Mouse (Mus musculus) spleen, adult 12 weeks (tissue): Measurements from ENCODE around the gene Nadk.
"Not testable (repeated sequence)": the region's sequence is repeated elsewhere in the genome, so short reads cannot be mapped to it uniquely, and the experiment has no call there.

Experiments used
- DNase-seq: peaks from one replicate; pipeline ENCODE4 v3.0.0; 2022; ENCODE audit warnings: low spot score

The Nadk gene

DNA sequence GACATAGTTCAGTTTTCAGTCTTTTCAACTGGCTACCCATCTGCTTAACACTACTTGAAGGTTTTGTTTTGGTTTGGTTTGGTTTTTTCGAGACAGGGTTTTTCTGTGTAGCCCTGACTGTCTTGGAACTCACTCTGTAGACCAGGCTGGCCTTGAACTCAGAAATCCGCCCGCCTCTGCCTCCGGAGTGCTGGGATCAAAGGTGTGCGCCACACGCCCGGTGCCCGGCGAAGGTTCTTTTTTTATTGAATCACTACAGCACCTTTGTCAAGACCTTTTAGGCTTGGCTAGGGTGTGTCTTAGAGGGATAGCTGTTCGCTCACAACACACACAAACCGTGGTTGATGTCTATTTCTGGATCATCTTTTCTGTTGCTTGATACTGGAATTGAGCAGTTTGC is 8.1 kb downstream of the Nadk start:
- not testable (repeated sequence) for DNase-seq

DNA sequence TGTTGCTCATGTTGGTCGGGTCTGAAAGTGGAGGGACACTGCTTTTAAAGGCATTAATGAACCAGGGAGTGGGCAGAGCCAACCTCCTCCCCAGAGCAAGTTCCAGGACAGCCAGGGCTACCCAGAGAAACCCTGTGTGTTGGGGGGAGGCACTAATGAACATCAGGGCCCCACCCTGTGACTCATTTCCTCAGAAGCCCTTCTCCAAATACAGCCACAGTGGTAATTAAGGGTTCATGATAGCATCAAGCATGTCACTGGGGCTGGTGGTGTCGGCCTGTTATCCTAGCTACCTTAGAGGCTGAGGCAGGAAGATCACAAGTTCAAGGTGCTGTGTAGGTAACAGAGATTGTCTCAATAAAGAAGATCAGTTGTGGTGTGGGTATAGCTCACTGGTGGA is 9.3 kb downstream of the Nadk start:
- DNase-seq, result no peak

DNA sequence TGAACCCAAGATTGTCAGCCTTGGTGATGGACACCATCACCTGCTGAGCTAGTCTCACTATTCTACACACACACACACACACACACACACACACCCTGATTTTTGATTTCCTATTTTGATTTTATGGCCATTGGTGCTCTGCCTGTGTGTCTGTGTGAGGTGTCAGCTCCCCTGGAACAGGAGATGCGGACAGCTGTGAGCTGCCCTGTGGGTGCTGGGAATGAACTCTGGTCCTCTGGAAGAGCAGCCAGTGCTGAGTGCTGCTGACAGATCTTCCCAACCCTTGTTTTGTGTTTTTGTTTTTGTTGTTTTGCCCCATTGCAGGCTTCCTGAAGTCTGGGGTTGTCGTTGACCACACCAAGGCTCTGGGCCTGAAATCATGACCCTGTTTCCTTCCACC is 11.0 kb downstream of the Nadk start:
- DNase-seq, result no peak

DNA sequence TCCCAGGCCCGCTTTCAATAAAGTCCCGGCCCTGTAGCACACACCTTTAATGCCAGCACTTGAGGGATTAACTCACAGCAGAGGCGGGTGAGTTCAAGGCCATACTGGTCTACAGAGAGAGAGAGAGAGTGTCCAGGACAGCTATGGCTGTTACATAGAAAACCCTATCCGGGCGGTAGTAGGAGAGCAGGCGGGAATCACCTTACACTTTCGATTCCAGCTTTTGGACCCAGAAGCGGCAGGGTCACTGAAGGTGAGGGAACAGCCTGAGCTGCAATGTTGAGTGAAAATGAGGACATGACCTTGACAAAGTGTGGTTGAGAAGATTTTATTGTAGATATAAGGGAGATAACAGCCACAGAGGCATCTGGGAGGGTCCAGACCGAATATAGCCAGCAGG is 11.7 kb downstream of the Nadk start:
- no peak for DNase-seq

DNA sequence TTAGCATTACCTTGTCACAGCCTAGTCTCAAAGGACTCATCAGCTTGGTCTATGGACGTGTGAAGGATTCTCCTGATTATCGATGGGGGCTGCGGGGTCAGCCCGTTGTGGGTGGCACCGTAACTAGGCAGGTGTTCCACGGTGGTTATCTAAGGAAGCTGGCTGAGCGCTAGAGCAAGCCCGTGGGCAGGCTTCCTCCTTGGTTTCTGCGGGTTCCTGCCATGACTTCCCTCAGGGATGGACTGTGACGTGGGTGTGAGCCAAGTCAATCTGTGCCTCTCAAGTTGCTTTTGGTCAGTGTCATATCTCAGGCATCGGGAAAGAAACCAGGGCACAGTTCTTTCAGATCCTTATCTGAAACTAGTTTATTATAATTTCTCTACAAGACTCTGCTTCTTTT is 12.8 kb downstream of the Nadk start:
- no peak for DNase-seq

DNA sequence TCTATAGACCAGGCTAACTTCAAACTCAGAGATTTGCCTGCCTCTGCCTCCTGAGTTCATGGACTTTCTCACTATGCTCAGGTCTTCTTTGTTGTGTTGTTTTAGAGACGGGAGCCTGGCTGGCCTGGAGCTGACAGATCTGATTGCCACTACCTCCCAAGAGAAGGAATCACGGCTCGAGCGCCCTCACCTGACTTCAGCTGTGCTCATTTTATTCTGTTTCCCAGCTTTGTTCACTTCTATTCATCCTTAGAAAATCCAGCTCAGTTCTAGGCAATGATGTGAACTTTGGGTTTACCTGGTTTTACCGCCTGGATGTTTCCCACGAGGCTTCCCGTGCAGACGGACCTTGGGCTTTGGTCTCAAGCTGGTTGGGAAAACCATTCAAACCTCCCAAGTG is 13.3 kb downstream of the Nadk start:
- no peak for DNase-seq

DNA sequence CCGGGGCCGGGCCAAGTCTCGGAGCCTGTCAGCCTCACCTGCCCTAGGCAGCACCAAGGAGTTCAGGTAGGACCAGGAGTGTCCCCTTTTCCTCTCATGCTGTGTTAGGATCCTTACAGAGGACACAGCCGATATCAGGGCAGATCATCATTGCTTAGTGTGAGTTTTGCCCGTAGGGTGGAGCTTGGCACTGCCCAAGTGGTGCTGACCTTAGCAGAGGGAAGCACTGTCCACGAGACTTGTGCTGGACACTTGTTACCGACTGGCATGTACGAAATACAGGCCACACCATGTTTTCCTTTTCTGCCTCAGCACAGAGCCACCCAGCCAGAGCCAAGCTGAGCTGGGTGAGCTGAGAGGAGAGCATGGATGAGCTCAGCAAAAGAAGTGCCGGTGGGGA is 15.0 kb downstream of the Nadk start:
- no peak for DNase-seq

DNA sequence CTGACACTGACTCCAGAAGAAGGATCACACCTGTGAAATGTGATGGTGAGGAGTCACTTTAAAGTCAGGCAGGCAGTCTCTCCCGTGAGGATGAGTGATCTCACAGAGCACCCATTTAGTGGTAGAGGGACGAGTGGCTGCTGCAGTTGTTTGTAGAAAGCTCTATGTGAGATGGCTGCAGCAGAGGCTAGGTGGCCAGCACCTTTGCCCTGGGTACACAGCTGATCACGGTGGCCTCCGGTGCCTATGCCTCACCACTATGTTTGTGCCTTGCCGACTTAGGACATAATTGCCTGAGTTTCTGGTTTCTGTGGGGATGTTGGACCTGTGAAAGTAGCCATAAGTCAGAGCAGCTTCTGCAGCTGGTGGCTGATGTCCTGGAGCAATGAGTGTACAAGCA is 15.6 kb downstream of the Nadk start:
- DNase-seq, result no peak

DNA sequence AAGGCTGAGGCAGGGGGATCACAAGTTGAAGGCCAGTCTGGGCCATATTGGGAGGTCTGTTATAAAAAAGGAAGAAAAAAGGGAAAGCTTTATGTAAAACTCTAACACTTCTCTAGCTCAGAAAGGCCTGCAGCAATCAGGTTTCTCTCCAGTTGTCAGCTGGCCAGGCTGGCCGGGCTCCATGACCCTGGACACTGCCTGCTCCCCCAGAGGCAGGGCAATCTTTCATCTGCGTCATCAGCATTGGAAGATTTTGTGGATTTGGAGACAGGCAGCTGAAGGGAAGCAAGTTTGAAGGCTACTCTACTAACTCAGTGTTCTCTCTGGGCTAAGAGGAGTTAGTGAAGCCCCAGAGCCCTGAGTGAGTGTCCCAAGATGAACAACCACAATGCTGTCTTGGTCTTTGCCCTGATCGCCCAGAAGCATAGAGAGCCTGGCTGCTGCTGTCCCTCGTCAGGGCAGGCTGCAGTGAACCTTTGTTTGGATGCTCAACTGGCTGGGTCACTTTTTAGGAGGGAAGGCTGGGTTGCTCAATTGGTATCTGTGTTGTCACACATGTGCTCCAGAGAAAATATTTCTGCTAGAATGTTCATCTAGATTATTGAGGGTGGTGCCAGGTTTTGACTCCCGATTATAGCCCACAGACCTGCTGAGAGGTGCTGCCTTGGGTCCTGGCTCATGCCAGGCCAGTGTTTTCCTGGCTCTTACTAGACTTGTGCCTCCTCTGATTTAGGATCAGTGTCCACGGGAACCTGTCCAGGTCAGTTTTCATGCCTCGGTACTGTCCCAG is 16.4 kb downstream of the Nadk start:
- no peak for DNase-seq

DNA sequence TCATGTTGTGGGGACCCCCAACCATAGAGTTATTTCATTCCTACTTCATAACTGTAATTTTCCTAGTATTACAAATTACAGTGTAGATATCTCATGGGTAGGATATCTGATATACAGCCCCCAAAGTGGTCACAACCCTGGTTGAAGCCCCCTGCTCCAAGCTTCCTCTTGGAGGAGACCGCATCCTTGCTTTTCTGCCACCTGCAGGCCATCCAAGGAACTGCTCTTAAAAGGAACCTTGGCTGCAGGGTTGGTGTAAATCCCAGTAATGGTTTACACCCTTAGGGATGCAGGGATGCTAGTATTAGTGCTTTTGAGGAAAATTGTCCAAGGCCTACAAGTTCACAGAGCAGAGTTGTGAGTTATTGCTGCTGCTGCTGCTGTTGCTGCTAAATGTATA is 18.2 kb downstream of the Nadk start:
- DNase-seq, result no peak

DNA sequence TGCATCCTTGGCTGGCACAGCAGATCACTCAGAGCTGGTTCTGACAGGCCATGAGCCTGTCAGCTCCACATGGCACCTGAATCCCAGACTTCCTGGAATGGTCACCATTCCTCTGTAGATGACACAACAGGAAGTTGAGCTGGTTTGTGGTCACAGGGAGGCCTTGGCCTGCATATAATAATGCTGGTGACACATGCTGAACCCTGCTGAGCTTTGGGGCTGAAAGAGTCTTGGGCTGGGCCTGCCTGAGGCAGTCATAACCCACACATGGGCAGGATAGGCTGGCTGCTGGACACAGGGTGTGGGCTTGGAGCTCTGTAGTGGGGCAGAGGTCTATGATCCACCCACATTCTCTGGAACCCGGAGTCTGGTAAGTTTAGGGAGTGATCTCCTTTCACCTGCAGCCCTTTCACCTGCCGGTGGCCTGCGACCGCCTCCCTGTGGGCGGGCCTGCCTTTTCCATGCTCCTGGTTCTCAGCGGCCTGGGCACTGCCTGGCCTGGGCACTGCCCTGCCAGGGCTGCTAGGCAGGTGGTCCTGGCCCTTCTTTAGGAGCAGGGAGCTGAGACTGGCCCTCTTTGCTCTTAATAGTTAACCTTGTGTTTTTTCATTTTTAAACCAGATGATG is 20.2 kb downstream of the Nadk start:
- no peak for DNase-seq

DNA sequence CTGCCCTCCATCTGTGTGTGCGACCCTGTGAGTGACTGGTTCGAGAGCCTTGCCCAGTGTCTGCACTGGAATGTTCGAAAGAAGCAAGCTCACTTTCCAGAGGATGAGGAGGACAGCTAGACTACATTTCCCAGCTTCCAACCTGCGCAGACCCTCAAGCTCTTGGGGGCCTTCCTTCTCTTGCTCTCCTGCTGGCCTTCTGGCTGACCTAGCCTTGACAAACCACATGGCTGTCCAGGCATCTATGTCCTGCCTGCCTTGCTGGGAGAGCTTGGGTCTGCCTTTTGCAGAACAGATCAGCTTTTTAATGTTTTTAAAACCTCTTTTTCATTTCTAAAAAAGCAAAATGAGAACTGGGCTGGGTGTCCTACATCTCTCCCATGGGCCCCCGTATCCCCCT is 27.2 kb downstream of the Nadk start:
- no peak for DNase-seq

DNA sequence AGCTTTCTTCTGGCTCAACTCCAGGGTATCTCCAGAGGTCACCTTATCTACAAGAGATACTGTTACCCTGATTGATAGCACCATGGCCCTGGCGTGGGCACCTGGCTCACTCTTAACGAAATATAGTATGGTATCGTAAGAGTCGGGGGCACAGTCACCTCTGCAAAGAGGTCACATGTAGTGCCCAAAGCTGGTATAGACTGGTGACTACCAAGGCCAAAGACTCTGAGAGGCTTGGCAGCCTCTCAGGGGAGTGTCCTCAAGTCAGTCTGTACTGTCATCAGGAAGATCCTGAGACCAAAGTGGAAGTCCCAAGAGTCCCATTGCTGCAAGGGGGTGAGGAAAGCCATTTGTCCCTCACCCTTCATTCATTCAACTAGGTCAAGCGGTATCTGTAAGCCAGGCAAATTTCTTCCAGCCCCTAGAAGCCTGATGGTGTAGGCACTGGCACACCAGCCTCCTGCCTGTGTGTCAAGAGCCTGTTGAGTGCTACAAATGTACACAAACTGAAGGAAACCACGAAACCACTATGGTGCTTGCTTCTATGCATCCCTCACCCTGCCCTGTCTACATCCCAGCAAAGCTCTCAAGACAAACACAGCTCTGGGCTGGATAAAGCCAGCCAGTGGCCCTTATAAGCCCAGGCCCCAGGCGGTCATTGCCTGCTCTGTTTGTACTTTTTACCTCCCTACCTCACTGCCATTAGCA is 29.0 kb downstream of the Nadk start:
- DNase-seq, result no peak

DNA sequence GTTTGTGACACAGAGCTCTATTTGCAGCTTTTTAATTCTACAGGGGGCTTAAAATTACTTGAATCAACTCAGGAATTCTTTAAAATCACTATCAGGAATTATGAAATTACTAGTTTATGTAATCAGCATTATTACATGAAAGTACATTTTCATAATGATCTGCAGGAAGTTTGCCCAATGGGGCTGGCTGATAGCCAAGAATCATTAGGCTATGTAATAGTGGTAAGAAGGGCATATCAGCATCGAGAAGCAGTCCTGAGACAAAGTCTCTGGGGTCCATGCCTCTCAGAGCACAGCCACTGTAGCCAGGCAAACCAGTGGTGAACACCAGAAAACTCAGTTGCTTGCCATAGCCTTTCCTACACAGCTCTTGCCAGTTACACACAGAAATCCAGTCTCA is 31.6 kb downstream of the Nadk start:
- DNase-seq, result no peak

DNA sequence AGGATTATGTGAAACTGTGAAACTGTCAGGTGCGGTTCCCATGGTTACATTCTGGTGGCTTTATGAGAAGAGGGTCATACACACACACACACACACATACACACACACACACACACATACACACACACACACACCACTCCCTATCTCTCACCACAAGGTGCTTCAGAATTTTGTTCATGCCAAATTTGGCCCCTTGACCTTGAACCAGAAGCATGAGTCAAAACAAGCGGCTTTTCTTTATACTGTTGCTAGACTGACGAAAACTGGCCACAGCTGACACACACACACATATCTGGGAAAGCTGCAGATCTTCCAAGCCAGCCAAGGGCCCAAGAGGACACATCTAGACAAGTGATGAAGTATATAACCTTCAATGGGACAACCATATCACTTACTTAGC is 33.6 kb downstream of the Nadk start:
- DNase-seq, result no peak

DNA sequence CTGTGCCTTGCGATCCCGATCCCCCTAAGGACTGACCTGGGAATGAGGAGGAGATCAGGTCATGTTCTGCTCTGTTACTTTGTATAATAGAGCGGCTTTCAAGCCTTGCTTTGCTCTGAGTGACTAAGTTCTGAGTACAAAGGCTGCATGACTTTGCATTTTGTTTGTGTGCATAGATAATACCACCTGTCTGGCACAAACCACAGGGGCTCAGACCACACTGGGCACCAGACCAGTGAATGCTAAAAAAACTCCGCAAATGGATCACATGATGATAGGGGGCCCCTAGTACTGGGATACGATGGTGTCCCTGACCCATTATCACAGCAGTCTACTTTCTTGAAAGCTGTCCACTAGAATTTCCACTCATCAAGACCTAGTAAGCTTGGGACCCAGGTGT is 34.4 kb downstream of the Nadk start:
- no peak for DNase-seq

DNA sequence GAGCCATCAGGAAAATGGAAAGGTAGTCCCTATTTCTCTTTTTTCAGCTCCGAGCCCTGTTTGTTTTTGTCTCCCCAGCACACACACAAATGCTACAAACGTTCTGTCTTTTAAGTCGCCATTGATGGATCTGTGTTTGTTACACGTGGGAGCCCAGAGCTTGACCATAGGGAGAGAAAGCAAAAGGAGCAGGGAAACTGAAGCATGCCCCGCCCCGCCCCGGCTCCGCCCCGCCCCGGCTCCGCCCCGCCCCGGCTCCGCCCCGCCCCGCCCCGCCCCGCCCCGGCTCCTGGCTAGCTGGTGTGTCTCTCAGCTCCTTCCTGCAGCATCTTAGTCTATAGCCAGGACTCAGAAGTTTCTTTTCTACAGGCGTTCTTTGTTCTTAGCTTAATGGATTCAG is 36.4 kb downstream of the Nadk start:
- DNase-seq, result no peak

DNA sequence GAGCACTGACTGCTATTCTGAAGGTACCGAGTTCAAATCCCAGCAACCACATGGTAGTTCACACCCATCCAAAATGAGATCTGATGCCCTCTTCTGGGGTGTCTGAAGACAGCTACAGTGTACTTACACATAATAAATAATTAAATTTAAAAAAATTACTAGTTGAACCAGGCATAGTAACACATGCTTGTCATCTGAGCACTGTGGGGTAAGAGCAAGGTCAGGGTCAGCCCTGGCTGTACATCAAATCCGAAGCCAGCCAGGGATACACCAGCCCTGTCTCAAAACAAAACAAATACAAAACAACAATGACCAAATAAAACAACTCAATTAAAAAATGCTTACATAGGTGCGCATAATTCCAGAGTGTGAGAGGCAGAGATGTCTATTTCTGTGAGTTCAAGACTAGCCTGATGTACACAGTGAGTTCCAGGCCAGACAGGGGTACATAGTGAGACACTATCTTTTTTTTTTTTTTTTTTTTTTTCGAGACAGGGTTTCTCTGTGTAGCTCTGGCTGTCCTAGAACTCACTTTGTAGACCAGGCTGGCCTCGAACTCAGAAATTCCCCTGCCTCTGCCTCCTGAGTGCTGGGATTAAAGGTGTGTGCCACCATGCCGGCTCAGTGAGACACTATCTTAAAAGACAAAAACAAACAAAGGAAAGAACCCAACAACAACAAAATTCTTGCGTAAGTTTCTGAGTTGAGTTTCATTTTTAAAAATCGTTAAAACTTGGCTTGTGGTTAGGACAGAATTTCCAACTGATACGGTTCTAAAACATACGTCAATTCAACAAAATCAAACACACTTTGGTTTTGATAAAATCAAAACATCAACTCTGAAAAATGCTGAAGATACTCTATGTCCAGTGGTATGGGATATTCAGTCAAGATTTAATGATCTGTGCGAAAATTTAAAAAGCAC is 38.0 kb downstream of the Nadk start:
- no peak for DNase-seq

DNA sequence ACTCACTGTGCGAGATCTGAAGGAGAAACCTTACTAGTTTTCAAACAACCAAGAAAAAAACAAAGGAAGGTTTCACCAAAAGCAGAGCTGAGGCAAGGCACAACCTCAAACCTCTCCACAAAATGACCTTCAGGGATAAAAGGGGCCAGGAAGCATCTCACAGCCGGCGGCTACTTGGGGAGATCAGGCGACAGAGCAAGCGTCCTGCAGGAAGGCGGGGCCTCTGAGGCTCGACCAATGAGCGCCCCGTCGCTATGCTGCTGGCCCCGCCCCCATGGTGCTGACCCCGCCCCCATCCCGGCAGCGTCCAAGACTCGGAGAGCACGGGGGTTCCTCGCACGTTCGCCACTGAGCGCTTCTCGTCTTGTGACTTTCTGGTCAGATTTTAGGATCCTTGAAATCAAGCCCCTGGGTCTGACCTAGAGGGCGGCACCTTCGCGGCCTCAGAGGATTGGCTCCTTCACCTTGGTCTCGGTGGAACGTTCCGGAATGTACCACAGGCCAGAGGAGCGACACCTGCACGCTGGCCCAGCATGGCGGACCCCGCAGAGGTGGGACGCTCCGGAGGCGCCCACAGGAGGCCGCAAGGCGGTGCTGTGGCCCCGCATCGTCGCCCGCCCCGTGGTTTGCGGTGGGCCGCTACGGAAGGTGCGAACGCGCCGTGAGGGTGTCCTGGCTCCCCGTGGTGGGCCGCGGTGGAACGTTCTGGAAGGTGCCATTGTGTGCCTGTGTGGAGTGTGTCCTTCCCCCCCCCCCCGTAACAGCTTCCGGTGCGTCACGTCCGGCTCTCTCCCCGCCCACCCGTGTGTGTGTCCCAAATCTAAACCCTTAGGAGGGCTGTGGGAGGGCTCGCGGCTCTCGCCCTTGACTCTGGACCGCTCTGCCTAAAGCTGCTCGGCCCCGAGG is 39.2 kb downstream of the Nadk start, which contains the start of gene Slc35e2:
Slc35e2 (plus strand) TSS at position 326 of the 906 bp plus-strand sequence.
- DNase-seq, result peak; percentile 97

DNA sequence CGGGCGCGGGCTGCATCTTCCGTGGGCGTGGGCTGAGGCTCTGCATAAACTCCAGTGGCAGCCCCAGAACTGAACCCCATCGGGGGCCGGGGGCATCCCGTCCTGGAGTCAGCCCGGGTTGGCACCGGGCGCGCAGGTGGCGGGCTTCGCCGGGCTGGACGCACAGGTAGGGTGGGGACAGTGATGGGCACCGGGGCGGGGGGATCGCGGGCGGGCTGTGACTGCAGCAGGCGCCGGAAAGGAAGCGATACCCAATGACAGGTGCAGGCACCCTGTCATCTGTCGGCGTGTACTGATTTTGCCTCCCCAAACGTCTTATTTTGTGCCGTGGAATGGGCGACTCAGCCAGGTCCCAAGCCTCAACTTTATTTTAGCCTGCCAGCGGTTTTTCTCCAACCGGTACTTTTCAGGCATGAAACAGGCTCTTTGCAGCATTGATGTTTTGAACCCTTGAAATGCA is 39.8 kb downstream of the Nadk start:
- no peak for DNase-seq

DNA sequence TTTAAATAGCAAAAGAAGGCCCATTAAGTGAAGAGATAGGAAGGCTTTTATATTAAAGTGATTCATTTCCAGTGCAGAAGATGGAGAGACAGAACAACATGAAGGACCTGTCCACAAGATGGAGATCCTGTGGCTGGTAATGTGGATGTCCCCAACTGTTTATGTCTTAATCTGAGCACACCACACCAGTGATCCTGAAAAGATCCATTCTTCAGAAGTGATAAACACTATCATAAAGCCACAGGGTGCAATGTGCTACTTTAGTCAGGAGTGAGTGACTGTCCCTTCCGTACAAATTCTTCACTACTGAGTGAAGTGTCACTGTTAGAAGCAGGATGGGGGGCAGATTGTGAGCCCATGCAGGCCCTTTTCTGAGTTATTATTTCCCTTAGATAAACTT is 40.6 kb downstream of the Nadk start:
- DNase-seq, result no peak
